Mouse (Mus musculus) heart, postnatal 0 days (tissue): Measurements from ENCODE around the gene Tnfrsf19.

Experiments
- CTCF ChIP-seq: IDR thresholded peaks from 2 replicates; pipeline ENCODE4 v1.5.1; 2016; ENCODE audit warnings: antibody characterized with exemption, control low read depth, low read depth
- EP300 ChIP-seq: IDR thresholded peaks from 2 replicates; pipeline ENCODE4 v1.6.1; 2016; ENCODE audit warnings: antibody characterized with exemption, low read depth

DNA sequence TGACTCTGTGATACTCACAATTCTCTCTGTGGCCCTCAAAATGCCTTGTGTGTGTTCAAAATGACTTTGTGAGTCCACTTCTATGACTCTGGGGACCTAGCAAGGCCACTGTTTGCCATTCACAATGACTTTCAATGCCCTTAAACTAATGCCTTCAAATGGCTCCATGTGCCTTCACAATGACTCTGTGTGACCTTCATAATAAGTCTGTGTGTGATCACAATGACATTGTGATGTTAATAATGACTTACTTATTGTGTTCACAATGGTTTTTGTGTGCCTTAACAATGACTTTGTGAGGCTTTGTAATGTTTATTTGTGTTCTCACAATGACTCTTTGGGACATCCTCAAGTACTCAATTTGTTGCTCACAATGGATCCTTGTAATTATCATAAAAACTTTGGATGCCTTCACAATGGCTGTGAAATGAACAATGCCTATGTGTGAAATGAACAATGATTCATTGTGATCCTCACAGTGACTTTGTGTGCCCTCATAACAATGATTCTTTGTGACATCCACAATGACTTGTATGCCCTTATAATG lies 88.6 kb downstream of the Tnfrsf19 start:
- TF ChIP-seq CTCF, result no peak
- no peak for TF ChIP-seq EP300
